Mouse (Mus musculus): ENCODE measurements around the gene Cabin1.

DNA sequence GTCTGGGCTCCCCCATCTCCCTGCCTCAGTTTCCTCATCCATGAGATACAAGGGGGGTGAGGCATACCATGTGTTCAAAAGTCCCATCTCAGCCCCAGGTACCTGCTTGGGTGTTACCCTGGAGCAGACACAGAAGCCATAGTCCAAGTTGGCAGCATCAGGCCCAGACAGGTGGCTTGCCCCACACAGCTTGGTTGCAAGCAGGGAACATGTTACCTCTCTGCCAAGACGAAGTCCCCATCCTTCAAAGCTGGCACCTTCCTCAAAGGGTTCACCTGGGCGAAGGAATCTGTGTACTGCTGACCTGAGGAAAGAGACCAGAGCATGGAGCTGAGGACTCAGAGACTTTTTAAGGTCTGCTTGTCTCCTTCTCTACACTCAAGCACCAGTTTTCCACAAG is 13.7 kb upstream of the Cabin1 start:
- TF ChIP-seq CTCF (IDR thresholded peaks at IDR 0.05; ENCODE audit: borderline replicate concordance, control insufficient read depth, extremely low read depth, insufficient read depth, low read length, poor library complexity), result no peak
- no peak for TF ChIP-seq POLR2A (IDR thresholded peaks at IDR 0.05; ENCODE audit: control insufficient read depth, extremely low read depth, insufficient read depth, low read length, poor library complexity)

All from thymus, adult 2 months (tissue).